Mouse (Mus musculus) ZHBTc4 (cell line): Measurements from ENCODE around the gene Traf4.
"Not testable (repeated sequence)": the region's sequence is repeated elsewhere in the genome, so short reads cannot be mapped to it uniquely, and the experiment has no call there.

ENCODE experiments used
- DNase-seq: peaks from one replicate; pipeline ENCODE4 v3.0.0-alpha.2; 2011; ENCODE audit warnings: low read depth, low spot score

The Traf4 gene

DNA sequence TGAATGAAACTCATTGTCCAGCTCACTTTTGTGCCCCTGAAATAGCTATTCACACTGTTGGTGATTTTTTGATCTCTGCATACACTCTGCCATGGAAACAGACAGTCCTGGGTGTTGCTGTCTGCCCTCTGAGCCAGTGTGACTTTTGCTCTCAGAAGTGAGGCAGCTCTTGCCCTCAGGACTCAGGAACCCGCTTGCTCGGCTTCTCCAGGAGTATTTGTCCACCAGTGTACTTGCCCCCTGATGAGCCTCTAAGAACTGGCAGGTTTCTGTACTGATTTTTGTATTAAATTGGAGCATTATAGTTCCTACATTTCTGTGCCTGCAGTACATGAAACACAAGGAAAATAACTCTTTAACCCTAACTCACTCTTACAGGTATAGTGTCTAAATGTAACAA is 21.9 kb downstream of the Traf4 start:
- DNase-seq, result no peak

DNA sequence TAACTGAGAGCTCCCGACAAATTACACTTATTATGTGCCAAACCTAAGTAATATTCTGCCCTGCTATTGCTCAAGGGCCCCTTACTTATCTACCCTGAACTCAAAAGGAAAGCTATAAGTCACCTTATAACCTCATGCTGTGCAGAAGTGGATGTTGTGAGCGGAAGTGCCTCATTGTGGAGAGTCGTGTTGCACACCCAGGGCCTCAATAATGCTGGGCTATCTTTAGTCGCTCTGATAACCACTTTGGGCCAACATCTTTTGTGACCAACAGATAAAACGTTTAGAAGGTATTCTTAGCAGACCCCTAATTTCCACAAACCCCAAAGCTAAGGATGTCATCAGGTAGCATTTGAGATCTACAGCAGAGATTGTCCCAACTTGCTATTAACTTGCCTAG is 24.7 kb downstream of the Traf4 start:
- DNase-seq, result no peak

DNA sequence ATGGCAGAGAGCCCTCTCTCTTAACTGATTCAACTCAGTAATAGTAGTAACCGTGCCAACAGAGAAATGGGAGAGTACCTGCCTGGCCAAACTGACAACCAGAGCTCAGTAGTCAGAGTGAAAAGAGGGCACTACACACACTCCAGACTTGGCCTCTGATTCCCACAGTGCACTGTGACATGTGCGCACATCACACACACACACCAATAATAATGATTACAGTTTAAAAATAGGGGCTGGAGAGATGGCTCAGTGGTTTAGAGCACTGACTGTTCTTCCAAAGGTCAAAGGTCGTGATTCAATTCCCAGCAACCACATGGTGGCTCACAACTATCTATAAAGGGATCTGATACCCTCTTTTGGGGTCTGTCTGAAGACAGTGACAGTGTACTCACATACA is 27.4 kb downstream of the Traf4 start:
- DNase-seq, result no peak

DNA sequence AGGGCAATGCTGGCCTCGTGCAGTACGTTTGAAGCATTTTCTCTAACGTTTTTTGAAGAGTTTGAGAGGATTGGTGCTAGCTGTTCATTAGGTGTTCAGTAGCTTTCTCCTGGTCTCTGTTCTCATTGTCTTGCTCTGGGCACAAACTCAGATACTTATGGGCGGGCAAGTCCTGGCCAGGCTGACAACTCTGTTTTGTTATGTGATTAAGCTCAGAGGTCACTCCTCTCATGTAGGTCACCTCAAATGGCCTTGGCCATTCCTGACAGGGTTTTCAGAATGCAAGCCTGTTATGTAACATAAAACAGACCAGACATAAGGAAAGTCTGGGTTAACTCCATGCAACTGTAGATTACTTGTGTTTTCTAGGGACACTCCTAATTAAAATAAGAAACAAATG is 27.8 kb downstream of the Traf4 start:
- peak; percentile 64 for DNase-seq

DNA sequence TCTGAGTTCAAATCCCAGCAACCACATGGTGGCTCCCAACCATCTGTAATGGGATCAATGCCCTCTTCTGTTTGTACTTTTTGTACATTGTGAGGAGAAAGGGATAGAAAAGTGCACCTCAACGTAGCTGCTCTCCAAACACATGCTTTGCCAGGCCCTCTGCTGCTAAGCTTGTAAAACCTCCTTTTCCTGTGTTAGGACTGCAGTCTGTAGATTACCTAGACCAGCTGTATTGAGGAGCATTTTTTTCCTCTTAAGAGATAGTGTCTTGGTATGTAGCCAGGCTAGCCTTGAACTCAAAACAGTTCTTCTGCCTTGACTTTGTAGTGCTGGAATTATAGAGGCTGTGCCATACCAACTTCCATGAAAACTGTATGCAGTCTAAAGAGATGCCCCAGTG is 29.3 kb downstream of the Traf4 start:
- no peak for DNase-seq

DNA sequence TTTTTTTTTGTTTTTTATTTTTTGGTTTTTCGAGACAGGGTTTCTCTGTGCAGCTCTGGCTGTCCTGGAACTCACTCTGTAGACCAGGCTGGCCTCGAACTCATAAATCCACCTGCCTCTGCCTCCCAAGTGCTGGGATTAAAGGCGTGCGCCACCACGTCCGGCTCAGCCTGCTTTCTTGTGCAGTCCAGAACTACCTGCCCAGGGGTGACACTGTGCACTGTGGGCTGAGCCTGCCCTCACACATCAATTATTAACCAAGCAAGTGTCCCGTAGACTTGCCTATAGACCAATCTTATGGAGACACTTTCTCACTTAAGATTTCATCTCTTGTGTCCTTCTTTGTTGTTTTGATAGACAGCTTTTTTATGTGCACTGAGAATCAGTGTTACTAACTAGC is 30.1 kb downstream of the Traf4 start:
- DNase-seq, result not testable (repeated sequence)

DNA sequence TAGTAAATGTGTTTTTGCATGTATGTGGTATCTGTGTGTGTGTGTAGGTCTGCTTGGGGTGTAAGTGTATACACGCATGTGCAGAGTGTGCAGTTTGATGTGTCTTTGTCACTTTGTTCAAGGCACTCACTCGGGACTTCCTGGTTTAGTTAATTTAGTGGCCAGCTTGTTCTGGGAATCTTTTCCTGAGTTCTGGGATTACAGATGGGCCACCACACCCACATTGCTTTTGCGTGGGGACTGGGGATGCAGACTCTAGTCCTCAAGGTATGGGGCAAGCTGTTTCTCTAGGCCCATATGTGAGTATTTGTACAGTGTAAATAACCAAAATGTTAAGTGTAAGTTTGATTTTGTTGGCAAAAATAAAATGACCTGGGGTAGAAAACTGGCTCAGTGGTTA is 31.0 kb downstream of the Traf4 start:
- DNase-seq, result no peak

DNA sequence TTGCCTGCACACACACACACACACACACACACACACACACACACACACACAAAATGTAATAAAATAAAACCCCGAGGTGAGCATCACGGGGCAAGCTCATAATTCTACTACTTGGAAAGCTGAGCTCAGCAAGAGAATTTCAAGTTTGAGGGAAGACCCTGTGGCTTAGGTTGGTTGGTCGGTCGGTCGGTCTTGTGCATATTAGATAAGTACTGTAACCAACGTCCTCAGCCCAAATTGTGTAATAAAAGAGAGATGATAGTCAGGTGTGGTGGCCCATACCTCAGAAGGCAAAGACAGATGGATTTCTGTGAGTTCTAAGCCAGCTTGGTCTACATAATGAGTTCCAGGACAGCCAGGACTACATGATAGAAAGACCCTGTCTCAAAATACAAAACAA is 31.5 kb downstream of the Traf4 start:
- DNase-seq, result no peak

DNA sequence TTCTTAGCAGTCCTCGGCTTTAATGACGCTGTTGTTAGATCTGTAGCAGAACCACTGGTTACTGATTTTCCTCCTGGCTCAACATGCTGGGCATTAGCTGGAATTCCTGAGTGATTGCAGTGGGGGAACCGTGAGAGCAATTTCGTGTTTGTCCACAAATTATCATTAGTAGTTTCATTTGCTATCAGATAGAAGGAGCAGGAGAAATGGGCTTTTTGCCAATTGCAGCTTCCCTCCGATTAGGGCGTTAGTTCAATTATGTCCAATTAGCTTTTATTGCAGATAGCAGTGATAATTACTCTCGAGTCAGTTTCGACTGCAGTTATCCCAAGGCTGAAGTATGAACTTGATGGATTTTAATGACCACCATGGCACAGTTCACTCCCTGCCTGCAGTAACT is 35.9 kb downstream of the Traf4 start:
- no peak for DNase-seq

DNA sequence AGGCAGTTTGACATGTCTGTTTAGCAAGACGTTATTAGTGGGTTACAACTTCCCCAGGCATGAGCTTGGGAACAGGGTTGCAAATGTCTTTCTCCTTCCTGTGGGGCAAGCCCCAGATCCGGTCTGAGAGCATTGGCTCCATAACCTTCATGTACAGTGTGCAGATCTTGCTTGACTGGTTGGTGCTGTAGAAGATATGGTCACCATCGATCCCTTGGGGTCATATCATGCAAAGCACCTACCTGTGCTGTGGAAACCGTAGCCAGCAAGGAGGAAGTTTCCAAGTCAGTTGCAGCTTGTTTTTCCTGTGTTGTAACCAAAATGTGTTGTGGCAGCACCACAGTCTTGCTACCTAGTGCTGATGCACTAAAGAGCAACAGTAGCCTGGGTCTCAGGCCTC is 38.6 kb downstream of the Traf4 start:
- DNase-seq, result no peak

DNA sequence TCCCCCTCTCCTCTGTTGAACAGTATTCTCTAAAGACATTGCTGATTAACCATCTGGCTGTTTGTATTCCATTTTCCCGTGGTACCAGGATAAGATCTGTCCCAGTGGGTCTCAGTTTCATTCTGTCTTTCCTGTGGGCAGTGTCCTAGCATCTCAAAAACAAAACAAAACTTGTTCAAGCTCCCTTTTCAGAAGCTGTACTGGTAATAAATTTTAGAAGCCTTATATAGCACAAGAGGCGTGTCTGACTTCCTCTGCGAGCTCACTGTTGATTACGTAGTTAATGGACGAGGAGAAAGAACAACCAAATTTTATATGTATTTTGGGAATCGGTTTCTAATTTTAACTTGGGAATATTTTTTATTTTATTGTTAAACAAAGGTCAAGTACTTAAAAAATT is 39.7 kb downstream of the Traf4 start:
- no peak for DNase-seq

DNA sequence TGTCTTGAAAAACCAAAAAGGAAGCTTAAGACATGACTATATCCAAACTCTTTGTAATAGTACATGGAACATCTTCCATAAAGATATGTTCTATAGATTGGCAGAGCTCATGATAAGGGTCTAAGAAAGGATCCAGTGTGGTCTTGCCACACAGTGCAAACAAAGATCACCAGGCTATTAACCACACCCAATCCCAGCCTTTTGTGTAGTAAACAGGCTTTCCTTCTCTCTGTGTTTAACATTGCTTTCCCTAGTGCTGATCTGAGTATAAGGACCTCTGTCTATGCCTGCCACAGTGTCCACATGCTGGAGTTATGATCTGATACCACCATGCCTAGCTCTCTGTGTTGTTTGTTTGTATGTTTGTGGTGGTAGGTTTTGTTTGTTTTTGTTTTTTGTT is 41.6 kb downstream of the Traf4 start:
- DNase-seq, result peak; percentile 52

DNA sequence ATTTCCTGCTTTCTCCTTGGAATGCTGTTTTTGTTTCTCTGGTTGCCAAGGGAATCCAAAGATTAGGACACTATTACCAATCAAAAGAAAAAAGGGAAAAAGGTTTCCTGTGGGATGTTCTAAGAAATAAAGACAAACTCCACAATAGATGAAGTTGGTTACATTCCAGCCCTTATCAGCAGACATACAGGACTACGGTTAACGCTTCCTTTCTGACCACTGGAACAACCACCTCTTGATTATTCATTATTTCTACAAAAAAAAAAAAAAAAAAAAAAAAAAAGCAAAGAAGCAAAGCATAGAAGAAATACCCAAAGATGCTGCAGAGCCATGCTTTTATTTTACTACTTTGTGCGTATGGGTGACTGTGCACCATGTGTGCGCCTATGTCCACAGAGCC is 42.6 kb downstream of the Traf4 start:
- no peak for DNase-seq

DNA sequence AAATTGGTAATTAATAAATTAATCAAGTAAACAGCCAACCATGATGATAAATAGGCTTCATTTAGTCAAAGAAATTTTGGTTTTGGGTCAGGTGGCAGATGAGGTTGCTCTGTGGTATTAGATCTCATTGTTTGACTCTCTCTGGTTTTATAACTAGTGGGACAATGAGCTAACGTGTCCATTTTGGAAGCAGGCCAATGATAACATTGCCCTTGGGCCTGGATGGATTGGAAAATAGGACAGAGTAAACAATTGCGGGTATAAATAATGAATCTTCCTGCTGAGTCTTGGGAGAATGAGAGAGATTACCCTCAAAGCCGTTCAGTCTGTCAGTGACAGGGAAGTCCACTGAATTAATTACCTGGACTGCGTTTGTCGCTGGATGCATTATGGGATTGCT is 44.2 kb downstream of the Traf4 start:
- no peak for DNase-seq

DNA sequence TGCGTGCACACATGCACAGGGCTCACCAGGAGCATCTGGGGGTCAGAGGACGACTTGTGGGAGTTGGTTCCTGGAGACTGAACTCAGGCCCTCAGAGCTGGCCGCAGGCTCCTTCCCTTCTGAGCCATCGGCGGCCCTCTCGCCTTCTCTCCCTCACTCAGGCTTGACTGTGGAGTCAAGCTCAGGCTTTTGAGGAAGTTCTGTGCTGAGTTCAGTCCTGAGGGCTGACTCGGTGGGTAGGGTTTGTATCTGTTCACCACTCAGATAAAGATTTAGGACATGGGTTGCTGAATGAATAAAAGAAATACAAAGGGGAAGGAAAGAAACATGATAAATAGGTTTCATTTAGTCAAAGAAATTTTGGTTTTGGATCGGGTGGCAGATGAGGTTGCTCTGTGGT is 45.5 kb downstream of the Traf4 start:
- DNase-seq, result no peak

DNA sequence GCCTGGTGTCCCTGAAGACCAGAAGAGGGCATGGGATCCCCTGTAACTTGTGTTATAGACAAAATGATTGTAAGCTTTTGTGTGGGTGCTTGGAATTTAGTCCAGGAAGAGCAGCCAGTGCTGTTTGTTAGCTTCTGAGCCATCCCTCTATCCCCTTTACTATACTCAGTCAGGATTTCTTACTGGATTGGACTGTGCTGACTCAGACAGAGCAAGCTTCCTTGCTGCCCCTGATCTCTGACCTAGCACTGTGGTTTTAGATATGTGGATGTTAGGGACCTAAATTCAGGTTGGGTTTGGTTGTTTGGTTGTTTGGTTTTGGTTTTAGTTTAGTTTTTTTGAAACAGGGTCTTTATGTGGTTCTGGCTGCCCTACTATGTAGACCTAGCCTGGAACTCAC is 46.9 kb downstream of the Traf4 start:
- no peak for DNase-seq

DNA sequence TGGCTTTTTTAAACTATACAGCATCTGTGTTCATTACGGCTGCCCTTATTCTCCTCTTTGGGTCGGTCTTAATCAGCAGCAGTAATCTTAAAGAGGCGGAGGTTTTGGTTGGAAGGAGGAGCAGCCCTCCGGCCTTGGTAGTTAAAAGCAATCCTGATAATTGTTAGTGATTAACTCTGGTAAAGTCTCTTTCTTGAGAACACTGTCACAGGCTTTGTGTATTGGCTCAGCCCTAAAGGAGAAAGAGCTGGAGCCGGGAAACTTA is 49.3 kb downstream of the Traf4 start:
- DNase-seq, result no peak

DNA sequence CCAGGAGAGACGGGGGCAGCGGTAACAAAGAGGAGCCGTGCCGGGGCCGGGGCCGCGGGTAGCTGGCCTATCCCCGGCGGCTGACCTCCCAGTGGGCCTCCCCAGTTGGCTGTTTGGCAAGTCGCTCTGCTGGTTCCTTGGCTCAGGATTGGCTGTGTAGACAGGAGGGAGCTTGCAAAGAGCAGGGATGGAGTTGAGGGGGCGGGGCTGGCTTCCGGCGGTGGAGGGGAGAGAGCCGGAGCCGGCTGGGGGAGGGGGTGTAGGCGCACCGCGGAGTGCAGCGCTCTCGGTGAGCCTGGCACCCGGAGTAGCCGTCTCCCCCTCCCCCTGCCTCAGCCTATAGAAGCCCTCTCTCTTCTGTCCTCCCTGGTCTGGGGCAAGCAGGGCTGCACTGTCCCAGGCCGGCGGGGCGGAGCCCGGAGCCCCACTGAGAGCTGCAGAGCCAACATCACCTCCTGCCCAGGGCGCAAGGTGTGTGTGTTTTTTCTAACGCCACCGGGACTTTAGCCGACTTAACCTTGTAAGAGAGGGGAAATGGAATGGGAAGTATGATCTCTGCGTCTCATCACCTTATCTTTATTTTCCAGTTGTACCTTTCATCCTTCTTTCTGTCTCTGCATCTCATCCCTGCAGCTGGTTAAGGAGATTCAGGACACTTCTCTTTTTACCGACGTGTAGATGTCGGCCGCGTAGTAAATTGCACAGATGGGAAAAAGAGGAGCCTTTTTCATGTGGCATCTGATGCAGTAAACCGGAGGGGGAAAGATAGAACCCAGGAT is 49.8 kb downstream of the Traf4 start:
- peak; percentile 98 for DNase-seq

DNA sequence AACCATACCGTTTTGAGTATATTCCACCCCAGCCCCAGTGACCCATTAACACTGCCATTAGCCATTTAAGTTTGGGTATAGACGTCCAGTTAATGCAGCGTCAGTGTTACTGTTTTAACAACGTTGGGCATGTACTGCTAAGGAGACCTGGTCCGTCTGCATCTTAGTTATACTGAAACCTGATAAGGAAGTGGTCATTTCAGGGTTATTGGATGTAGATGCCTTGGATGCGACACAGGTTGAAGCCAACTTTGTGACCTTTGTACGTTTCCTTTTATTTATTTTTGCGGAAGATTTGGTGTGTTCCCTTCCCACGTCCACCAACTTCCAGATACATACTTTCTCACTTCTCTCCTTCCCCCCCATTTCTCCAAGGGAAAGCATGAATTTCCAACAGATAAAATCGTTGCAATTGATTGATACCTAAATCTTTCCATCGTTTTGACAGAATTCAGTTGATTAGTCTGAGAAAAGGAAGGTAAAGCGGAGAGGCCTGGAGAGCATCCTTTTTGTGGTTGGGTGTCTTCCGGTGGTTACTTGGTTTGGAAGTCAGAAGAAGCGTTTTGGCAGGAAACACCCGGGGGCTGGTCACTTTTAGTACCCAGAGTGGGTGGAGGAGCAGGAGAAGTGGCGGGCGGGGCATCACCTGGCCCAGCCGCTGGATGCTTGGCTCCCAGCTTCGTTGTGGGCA is 50.6 kb downstream of the Traf4 start:
- no peak for DNase-seq

DNA sequence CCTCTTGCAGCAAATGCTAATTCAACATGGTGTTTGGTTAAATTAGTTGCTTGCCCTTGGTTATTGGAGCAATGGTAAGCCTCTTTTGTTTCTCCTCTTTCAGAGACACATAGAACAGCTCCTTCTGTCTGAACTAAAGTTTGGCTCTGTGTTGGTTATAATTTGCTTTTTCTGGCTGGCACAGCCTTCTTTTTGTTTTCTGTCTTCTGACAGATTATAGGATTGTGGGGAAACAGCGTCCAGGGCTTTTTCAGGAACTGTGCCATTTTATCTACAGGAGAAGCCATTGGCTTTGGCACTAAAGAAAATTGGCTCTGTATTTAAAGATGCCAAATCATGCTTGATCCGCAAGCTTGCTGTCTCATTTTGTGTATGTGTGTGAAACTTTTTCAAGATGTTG is 51.8 kb downstream of the Traf4 start:
- DNase-seq, result no peak
